Mouse (Mus musculus) liver, embryonic 14.5 days (tissue): ENCODE results near the gene Atg16l2. TPM values are rescaled to one million over a fixed set of nuclear protein-coding genes. Genes with fewer than 3 reads are reported as not detected.

Experiments
- ATAC-seq: fragments of 200-750 bp; cut with Nextera tagmentation; 2 replicates; pipeline ENCODE4 v1.8.0; 2017; ENCODE audit warnings: moderate number of reproducible peaks, mild to moderate bottlenecking, moderate library complexity; ENCODE audit not compliant: insufficient read depth
- DNase-seq, 3 experiments: peaks; one replicate each; pipeline ENCODE4 v3.0.0-alpha.2; 2012 to 2013; ENCODE audit warnings: low read depth in 3 of 3, low spot score in 3 of 3
- H3K27ac ChIP-seq: fragments of 300-500 bp; sonication (generic); 2 replicates; pipeline ENCODE4 v1.5.1; 2014; ENCODE audit warnings: moderate library complexity, mild to moderate bottlenecking, control low read depth, inconsistent platforms
- H3K27me3 ChIP-seq: fragments of 300-500 bp; sonication (generic); 2 replicates; pipeline ENCODE4 v1.6.1; 2014; ENCODE audit warnings: mild to moderate bottlenecking, low read length, moderate library complexity; ENCODE audit not compliant: control insufficient read depth, insufficient read depth
- H3K36me3 ChIP-seq: fragments of 300-500 bp; sonication (generic); replicated peaks from 2 replicates; pipeline ENCODE4 v1.6.1; 2014; ENCODE audit warnings: low read depth; ENCODE audit not compliant: control insufficient read depth, insufficient read depth
- H3K4me1 ChIP-seq, 2 experiments: fragments of 200-500 bp in 1 of 2; fragments of 300-500 bp in 1 of 2; sonication (generic) in 1 of 2; replicated peaks; 2 replicates each; pipeline ENCODE4 v1.6.1; 2012 to 2014; ENCODE audit warnings: antibody characterized with exemption in 1 of 2, inconsistent platforms in 1 of 2, low read length in 1 of 2; ENCODE audit not compliant: control insufficient read depth in 2 of 2, insufficient read depth in 2 of 2
- H3K4me2 ChIP-seq: fragments of 300-500 bp; sonication (generic); 2 replicates; pipeline ENCODE4 v1.6.1; 2014; ENCODE audit warnings: low read depth, mild to moderate bottlenecking, control low read depth, moderate library complexity
- H3K4me3 ChIP-seq, 2 experiments: fragments of 200-500 bp in 1 of 2; fragments of 300-500 bp in 1 of 2; sonication (generic) in 1 of 2; 2 replicates each; pipeline ENCODE4 v1.5.1; 2012 to 2014; ENCODE audit warnings: low read depth in 2 of 2, low read length in 2 of 2, mild to moderate bottlenecking in 2 of 2, control low read depth in 1 of 2, inconsistent platforms in 1 of 2, moderate library complexity in 1 of 2; ENCODE audit not compliant: insufficient read depth in 1 of 2
- H3K9ac ChIP-seq: fragments of 300-500 bp; sonication (generic); replicated peaks from 2 replicates; pipeline ENCODE4 v1.6.1; 2014; ENCODE audit warnings: mild to moderate bottlenecking, control low read depth, moderate library complexity
- H3K9me3 ChIP-seq: fragments of 300-500 bp; sonication (generic); 2 replicates; pipeline ENCODE4 v1.6.1; 2016; ENCODE audit warnings: low read length, mixed read lengths; ENCODE audit not compliant: control insufficient read depth
- CTCF ChIP-seq: IDR thresholded peaks from 2 replicates; pipeline ENCODE4 v1.5.1; 2016; ENCODE audit warnings: antibody characterized with exemption, low read depth, control low read depth
- EP300 ChIP-seq: IDR thresholded peaks from 2 replicates; pipeline ENCODE4 v1.6.1; 2016; ENCODE audit warnings: antibody characterized with exemption, low read depth
- WGBS: fragments of 180-500 bp; shearing (Covaris S2); extraction: QIAGEN DNeasy Blood & Tissue Kit; methylation state at CpG from one replicate; pipeline ENCODE4 v1.1.7; 2014; ENCODE audit not compliant: insufficient replicate concordance; 5-methylcytosine and 5-hydroxymethylcytosine counted together
- polyA plus RNA-seq, 2 experiments: library from polyadenylated mRNA; depleted of rRNA in 1 of 2; stranded (reverse) in 1 of 2; unstranded in 1 of 2; fragments of >200 nt; fragmentation: Nextera tagmentation in 1 of 2; extraction: Ambion mirVana in 1 of 2; gene quantifications; 2 replicates each; pipeline versions ENCODE4 v1.2.1 to v1.2.3; 2012 to 2014

Atg16l2 gene
- polyA plus RNA-seq, 2 experiments: 1.8 to 3.1 TPM

- no peak overlapping the region for H3K4me3 ChIP-seq
- DNase-seq: no peak
- no peaks in the 10 kb centered on the region for H3K27me3 ChIP-seq
- 70% methylated on average over 8 of the region's 8 CpGs for WGBS
- no peak overlapping the region for H3K4me2 ChIP-seq
- no peaks in the 10 kb centered on the region for H3K4me1 ChIP-seq
- TF ChIP-seq CTCF: no peak
- no peak for TF ChIP-seq EP300
- no peak overlapping the region for H3K27ac ChIP-seq
- no peak for ATAC-seq
- H3K9ac ChIP-seq: no peak overlapping the region
- no peaks in the 10 kb centered on the region for H3K36me3 ChIP-seq
- no peaks in the 10 kb centered on the region for H3K9me3 ChIP-seq
Observed at GRCm38 (mm10) chr7:101236712-101237473, 65.2 kb downstream of the Atg16l2 start.

GRCm38 (mm10) chr7:101232716-101233115 lies 69.3 kb downstream of the Atg16l2 start:
- TF ChIP-seq CTCF: no peak
- TF ChIP-seq EP300: no peak
- Histone ChIP-seq H3K4me1 (0 out of 4 replicates have a peak, but pooled peaks cover 0 to 5% of the 10 kb centered on the region in 2 experiments), H3K36me3 (no peaks in the 10 kb centered on the region), H3K27me3 (no peaks in the 10 kb centered on the region), H3K9ac (no peak overlapping the region), H3K9me3 (no peaks in the 10 kb centered on the region), H3K4me2 (no peak overlapping the region), H3K27ac (no peak overlapping the region), H3K4me3 (no peak overlapping the region)
- WGBS: 65% methylated on average over 3 of the region's 3 CpGs
- ATAC-seq (no peak), DNase-seq (no peak)

GRCm38 (mm10) chr7:101231458-101231857 lies 70.6 kb downstream of the Atg16l2 start:
- Histone ChIP-seq H3K9me3 (no peaks in the 10 kb centered on the region), H3K9ac (no peak overlapping the region), H3K27ac (no peak overlapping the region), H3K4me3 (no peak overlapping the region), H3K4me2 (no peak overlapping the region), H3K4me1 (0 out of 4 replicates have a peak, but pooled peaks cover 0 to 5% of the 10 kb centered on the region in 2 experiments), H3K27me3 (no peaks in the 10 kb centered on the region), H3K36me3 (no peaks in the 10 kb centered on the region)
- ATAC-seq (no peak), DNase-seq (peak; percentile 9 to 30 (median 22))
- TF ChIP-seq EP300: no peak
- peak; percentile 50; the same call in 1 of the 2 replicates for TF ChIP-seq CTCF
- 59% methylated on average over 2 of the region's 2 CpGs for WGBS

- H3K27me3 ChIP-seq: no peaks in the 10 kb centered on the region
- no peak overlapping the region for H3K4me2 ChIP-seq
- H3K4me3 ChIP-seq: no peak overlapping the region
- H3K27ac ChIP-seq: no peak overlapping the region
- ATAC-seq (no peak), DNase-seq (no peak)
- no peak for TF ChIP-seq EP300
- no peak for TF ChIP-seq CTCF
- no peaks in the 10 kb centered on the region for H3K9me3 ChIP-seq
- 0 out of 4 replicates have a peak, but pooled peaks cover 0 to 5% of the 10 kb centered on the region in 2 experiments for H3K4me1 ChIP-seq
- no peaks in the 10 kb centered on the region for H3K36me3 ChIP-seq
- 45% methylated on average over 1 of the region's 1 CpGs for WGBS
- H3K9ac ChIP-seq: no peak overlapping the region
Observed at GRCm38 (mm10) chr7:101229336-101229735, 72.7 kb downstream of the Atg16l2 start.

GRCm38 (mm10) chr7:101223501-101223900 lies 78.5 kb downstream of the Atg16l2 start:
- H3K36me3 ChIP-seq: no peaks in the 10 kb centered on the region
- DNase-seq: no peak
- H3K4me1 ChIP-seq: no peaks in the 10 kb centered on the region
- no peak overlapping the region for H3K4me2 ChIP-seq
- no peak overlapping the region for H3K9ac ChIP-seq
- ATAC-seq: no peak
- no peak overlapping the region for H3K4me3 ChIP-seq
- no peak overlapping the region for H3K27ac ChIP-seq
- TF ChIP-seq EP300: no peak
- no peak for TF ChIP-seq CTCF
- 65% methylated on average over 2 of the region's 2 CpGs for WGBS
- no peaks in the 10 kb centered on the region for H3K27me3 ChIP-seq
- no peaks in the 10 kb centered on the region for H3K9me3 ChIP-seq
